Mouse (Mus musculus) ovary, postnatal 14 days (tissue): ENCODE measurements around the gene Cltb.
"Not testable (repeated sequence)": the region's sequence is repeated elsewhere in the genome, so short reads cannot be mapped to it uniquely, and the experiment has no call there.

ENCODE experiments used
- DNase-seq: peaks from one replicate; pipeline ENCODE4 v3.0.0; 2022; ENCODE audit warnings: low spot score

Cltb gene

GRCm38 (mm10) chr13:54610972-54611754 is at the start of gene Cltb:
TSS of gene Cltb (minus strand) at chr13:54611344.
- DNase-seq, result peak; percentile 80

- no peak for DNase-seq
Observed at GRCm38 (mm10) chr13:54660877-54661276, 49.7 kb upstream of the Cltb start.

GRCm38 (mm10) chr13:54650461-54650860 is 39.3 kb upstream of the Cltb start:
- no peak for DNase-seq

GRCm38 (mm10) chr13:54635011-54635410 is 23.9 kb upstream of the Cltb start:
- DNase-seq, result no peak

- no peak for DNase-seq
Observed at GRCm38 (mm10) chr13:54632731-54633277, 21.7 kb upstream of the Cltb start.

GRCm38 (mm10) chr13:54629128-54629527 is 18.0 kb upstream of the Cltb start:
- no peak for DNase-seq

GRCm38 (mm10) chr13:54621960-54622521 is 10.9 kb upstream of the Cltb start:
- peak; percentile 13 for DNase-seq

GRCm38 (mm10) chr13:54621155-54621932 is 10.2 kb upstream of the Cltb start, which contains the start of gene Faf2:
TSS of gene Faf2 (plus strand) at chr13:54621784.
- peak; percentile 98 for DNase-seq

- no peak for DNase-seq
Observed at GRCm38 (mm10) chr13:54616998-54617397, 5.9 kb upstream of the Cltb start.

GRCm38 (mm10) chr13:54616307-54616706 is 5.2 kb upstream of the Cltb start:
- no peak for DNase-seq

- not testable (repeated sequence) for DNase-seq
Observed at GRCm38 (mm10) chr13:54613141-54613540, 2.0 kb upstream of the Cltb start.

- no peak for DNase-seq
Observed at GRCm38 (mm10) chr13:54610613-54610971, 552 bp downstream of the Cltb start.

GRCm38 (mm10) chr13:54609301-54609700 is 1.8 kb downstream of the Cltb start:
- DNase-seq, result no peak

GRCm38 (mm10) chr13:54608666-54609065 is 2.5 kb downstream of the Cltb start:
- no peak for DNase-seq

- no peak for DNase-seq
Observed at GRCm38 (mm10) chr13:54608002-54608401, 3.1 kb downstream of the Cltb start.

GRCm38 (mm10) chr13:54607204-54607603 is 3.9 kb downstream of the Cltb start:
- no peak for DNase-seq

- no peak for DNase-seq
Observed at GRCm38 (mm10) chr13:54605426-54605825, 5.7 kb downstream of the Cltb start.

GRCm38 (mm10) chr13:54604221-54604620 is 6.9 kb downstream of the Cltb start:
- DNase-seq, result no peak

- no peak for DNase-seq
Observed at GRCm38 (mm10) chr13:54603501-54603900, 7.6 kb downstream of the Cltb start.

GRCm38 (mm10) chr13:54602639-54603111 is 8.5 kb downstream of the Cltb start:
- DNase-seq, result no peak

GRCm38 (mm10) chr13:54598622-54599143 is 12.5 kb downstream of the Cltb start:
- DNase-seq, result no peak

- no peak for DNase-seq
Observed at GRCm38 (mm10) chr13:54596870-54597269, 14.3 kb downstream of the Cltb start.
